Mouse (Mus musculus) small intestine, adult 2 months (tissue): ENCODE measurements around the gene Set. TPM values are rescaled to one million over a fixed set of nuclear protein-coding genes. Genes with fewer than 3 reads are reported as not detected.
"Not testable (repeated sequence)": the region's sequence is repeated elsewhere in the genome, so short reads cannot be mapped to it uniquely, and the experiment has no call there.

Source experiments
- H3K27ac ChIP-seq: fragments of 200-500 bp; 2 replicates; pipeline ENCODE4 v1.5.1; 2012; ENCODE audit warnings: low read depth, low read length, control low read depth, inconsistent platforms; ENCODE audit not compliant: insufficient read depth
- H3K27me3 ChIP-seq: fragments of 200-500 bp; 2 replicates; pipeline ENCODE4 v1.6.1; 2012; ENCODE audit warnings: mild to moderate bottlenecking, moderate library complexity, low read length, inconsistent platforms; ENCODE audit not compliant: control insufficient read depth, insufficient read depth
- H3K36me3 ChIP-seq: fragments of 200-500 bp; 2 replicates; pipeline ENCODE4 v1.6.1; 2012; ENCODE audit warnings: mild to moderate bottlenecking, low read length, control low read depth, inconsistent platforms; ENCODE audit not compliant: control insufficient read depth, insufficient read depth
- H3K4me1 ChIP-seq: fragments of 200-500 bp; 2 replicates; pipeline ENCODE4 v1.6.1; 2012; ENCODE audit warnings: low read length, inconsistent platforms, mixed read lengths; ENCODE audit not compliant: control insufficient read depth, insufficient read depth, insufficient read length
- H3K4me3 ChIP-seq: fragments of 200-500 bp; 2 replicates; pipeline ENCODE4 v1.5.1; 2012; ENCODE audit warnings: low read depth, mild to moderate bottlenecking, control low read depth, inconsistent platforms, low read length, moderate library complexity
- CTCF ChIP-seq: fragments of 200-500 bp; IDR thresholded peaks from 2 replicates; pipeline ENCODE4 v1.5.1; 2012; ENCODE audit warnings: low read depth, mild to moderate bottlenecking, control low read depth, inconsistent platforms, low read length, moderate library complexity, mixed read lengths; ENCODE audit not compliant: insufficient replicate concordance, insufficient read length; ENCODE audit errors: extremely low read depth
- POLR2A ChIP-seq: fragments of 200-500 bp; IDR thresholded peaks from 2 replicates; pipeline ENCODE4 v1.6.1; 2012; ENCODE audit warnings: low read depth, mild to moderate bottlenecking, control low read depth, inconsistent platforms, low read length, moderate library complexity
- WGBS: fragments of 180-500 bp; shearing (Covaris S2); methylation state at CpG from one replicate; pipeline ENCODE4 v1.1.7; 2018; 5-methylcytosine and 5-hydroxymethylcytosine counted together
- polyA plus RNA-seq: library from polyadenylated mRNA; depleted of rRNA; stranded (reverse); fragments of >200 nt; gene quantifications from 2 replicates; pipeline ENCODE4 v1.2.3, GENCODE M21; 2012

Gene Set
- polyA plus RNA-seq, 1 experiment = 40.4 TPM

- 1% methylated on average over 54 of the region's 54 CpGs for WGBS
These were observed 8.3 kb upstream of the Set start, which contains the start of gene Wdr34 for GRCm38 (mm10) chr2:30048699-30049388. Wdr34 (minus strand) TSS chr2:30048881.

GRCm38 (mm10) chr2:30049831-30050230, 7.3 kb upstream of the Set start:
- no peak for TF ChIP-seq CTCF
- TF ChIP-seq POLR2A = no peak
- Histone ChIP-seq H3K27me3 (no peaks in the 10 kb centered on the region), H3K36me3 (no peaks in the 10 kb centered on the region), H3K4me1 (no peaks in the 10 kb centered on the region), H3K27ac (no peak overlapping the region), H3K4me3 (no peak overlapping the region)
- 81% methylated on average over 3 of the region's 3 CpGs for WGBS

More at GRCm38 (mm10) chr2:30048699-30049388, 8.3 kb upstream of the Set start, which contains the start of gene Wdr34:
- Histone ChIP-seq H3K36me3 (no peaks in the 10 kb centered on the region), H3K27me3 (no peaks in the 10 kb centered on the region), H3K27ac (peak within 1 kb of the TSS; percentile 77), H3K4me1 (no peaks in the 10 kb centered on the region), H3K4me3 (peak within 1 kb of the TSS; percentile 66)
- TF ChIP-seq CTCF (peak; percentile 13; the same call in 1 of the 2 replicates), POLR2A (peak; percentile 76)

- WGBS = 35% methylated on average over 6 of the region's 6 CpGs
- H3K27ac ChIP-seq = no peak overlapping the region
- no peaks in the 10 kb centered on the region for H3K27me3 ChIP-seq
- TF ChIP-seq POLR2A = no peak
- peak; percentile 42; the same call in 1 of the 2 replicates for TF ChIP-seq CTCF
- no peak overlapping the region for H3K4me3 ChIP-seq
- no peaks in the 10 kb centered on the region for H3K4me1 ChIP-seq
- H3K36me3 ChIP-seq = no peaks in the 10 kb centered on the region
These were observed 5.0 kb upstream of the Set start for GRCm38 (mm10) chr2:30051992-30052761.

GRCm38 (mm10) chr2:30055310-30055709, 1.9 kb upstream of the Set start:
- not testable (repeated sequence) for H3K4me1 ChIP-seq, H3K4me3 ChIP-seq, H3K36me3 ChIP-seq, H3K27me3 ChIP-seq, H3K27ac ChIP-seq
- WGBS = 94% methylated on average over 3 of the region's 3 CpGs

- Histone ChIP-seq H3K27me3 (no peaks in the 10 kb centered on the region), H3K27ac (no peak overlapping the region), H3K4me1 (no peaks in the 10 kb centered on the region), H3K36me3 (no peaks in the 10 kb centered on the region), H3K4me3 (no peak overlapping the region)
- 75% methylated on average over 3 of the region's 3 CpGs for WGBS
- TF ChIP-seq CTCF (no peak), POLR2A (no peak)
These were observed 442 bp upstream of the Set start for GRCm38 (mm10) chr2:30056736-30057135.

- no peaks in the 10 kb centered on the region for H3K36me3 ChIP-seq
These were observed 1.2 kb downstream of the Set start for GRCm38 (mm10) chr2:30058418-30058817.

More at GRCm38 (mm10) chr2:30058418-30058817, 1.2 kb downstream of the Set start:
- no peak for TF ChIP-seq POLR2A
- TF ChIP-seq CTCF = no peak
- Histone ChIP-seq H3K27me3 (no peaks in the 10 kb centered on the region), H3K4me1 (no peaks in the 10 kb centered on the region), H3K4me3 (no peak overlapping the region), H3K27ac (no peak overlapping the region)
- WGBS = 73% methylated on average over 5 of the region's 5 CpGs
